Mouse (Mus musculus) forebrain, postnatal 0 days (tissue): ENCODE data around the gene Rmi1. TPM values are rescaled to one million over a fixed set of nuclear protein-coding genes. Genes with fewer than 3 reads are reported as not detected.
"Not testable (repeated sequence)": the region's sequence is repeated elsewhere in the genome, so short reads cannot be mapped to it uniquely, and the experiment has no call there.

Experiments
- ATAC-seq: fragments of 200-750 bp; cut with Nextera tagmentation; 2 replicates; pipeline ENCODE4 v1.8.0; 2017; ENCODE audit warnings: mild to moderate bottlenecking, moderate library complexity
- DNase-seq: peaks from one replicate; pipeline ENCODE4 v3.0.0-alpha.2; 2015
- H3K27ac ChIP-seq: fragments of 300-500 bp; sonication (generic); 2 replicates; pipeline ENCODE4 v1.5.1; 2014; ENCODE audit warnings: low read depth, mild to moderate bottlenecking, antibody characterized with exemption, low read length, moderate library complexity, mixed read lengths
- H3K27me3 ChIP-seq: fragments of 300-500 bp; sonication (generic); 2 replicates; pipeline ENCODE4 v1.6.1; 2014; ENCODE audit warnings: mild to moderate bottlenecking, low read length, mixed read lengths; ENCODE audit not compliant: insufficient read depth
- H3K36me3 ChIP-seq: fragments of 300-500 bp; sonication (generic); 2 replicates; pipeline ENCODE4 v1.6.1; 2014; ENCODE audit warnings: mild to moderate bottlenecking, moderate library complexity; ENCODE audit not compliant: insufficient read depth
- H3K4me1 ChIP-seq: fragments of 300-500 bp; sonication (generic); 2 replicates; pipeline ENCODE4 v1.6.1; 2014; ENCODE audit warnings: antibody characterized with exemption; ENCODE audit not compliant: insufficient read depth
- H3K4me2 ChIP-seq: fragments of 300-500 bp; sonication (generic); 2 replicates; pipeline ENCODE4 v1.6.1; 2014; ENCODE audit warnings: low read depth, mild to moderate bottlenecking, moderate library complexity
- H3K4me3 ChIP-seq: fragments of 300-500 bp; sonication (generic); 2 replicates; pipeline ENCODE4 v1.5.1; 2014; ENCODE audit warnings: low read depth, low read length, mixed read lengths
- H3K9ac ChIP-seq: fragments of 300-500 bp; sonication (generic); 2 replicates; pipeline ENCODE4 v1.6.1; 2014; ENCODE audit warnings: mild to moderate bottlenecking
- H3K9me3 ChIP-seq: fragments of 300-500 bp; sonication (generic); 2 replicates; pipeline ENCODE4 v1.6.1; 2016; ENCODE audit warnings: low read length
- CTCF ChIP-seq: sonication (generic); IDR thresholded peaks from 2 replicates; pipeline ENCODE4 v1.5.1; 2016; ENCODE audit warnings: antibody characterized with exemption, control low read depth, low read depth
- WGBS: fragments of 180-500 bp; shearing (Covaris S2); extraction: QIAGEN DNeasy Blood & Tissue Kit; methylation state at CpG from one replicate; pipeline ENCODE4 v1.1.7; 2014; 5-methylcytosine and 5-hydroxymethylcytosine counted together
- polyA plus RNA-seq: library from polyadenylated mRNA; unstranded; fragments of >200 nt; fragmentation: Nextera tagmentation; extraction: Ambion mirVana; gene quantifications from 2 replicates; pipeline ENCODE4 v1.2.1, GENCODE M21; 2015
- total RNA-seq: library from RNA; depleted of rRNA; stranded (reverse); fragments of >200 nt; gene quantifications from 2 replicates; pipeline ENCODE4 v1.2.3, GENCODE M21; 2014; rRNA removed

Gene Rmi1
- total RNA-seq (14.0 and 20.8 TPM in 2 replicates), polyA plus RNA-seq (14.2 and 18.7 TPM in 2 replicates)

DNA sequence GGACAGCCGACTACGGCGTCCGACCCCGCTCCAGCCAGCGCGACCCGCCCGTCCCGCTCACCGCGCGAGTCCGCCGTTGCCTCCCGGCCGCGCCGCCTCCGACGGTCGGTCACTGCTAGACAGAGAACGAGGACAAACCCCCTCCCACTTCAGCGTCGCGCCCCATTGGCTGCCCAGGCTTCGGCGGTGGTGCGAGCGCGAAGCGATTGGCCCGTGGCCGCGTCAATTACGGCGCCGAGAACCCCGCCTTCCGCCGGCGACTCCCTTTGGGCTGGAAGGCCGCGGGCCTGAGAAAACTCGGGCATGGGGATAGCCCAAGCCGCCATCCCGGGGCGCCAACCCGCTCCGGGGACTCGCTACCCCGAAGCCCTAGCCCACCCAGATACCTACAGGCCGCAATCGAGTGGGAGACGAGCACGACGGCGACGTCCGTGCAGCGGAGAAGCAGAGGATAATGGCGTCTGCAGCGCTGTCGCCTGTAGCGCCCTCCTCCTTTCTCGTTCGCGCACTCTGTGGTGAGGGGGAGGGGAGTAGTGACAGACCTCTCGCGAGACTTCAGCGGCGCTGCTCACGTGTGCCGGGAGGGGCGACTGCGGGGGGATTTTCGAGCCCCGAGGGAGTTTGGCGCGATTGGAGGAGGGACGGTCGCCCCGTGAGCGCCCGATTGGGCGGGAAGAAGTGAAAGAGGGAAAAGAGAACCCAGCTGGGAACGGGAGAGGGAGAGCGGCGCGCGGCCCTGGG is at the start of gene Rmi1:
Gene Rmi1, plus strand, starts transcription at position 246 of the 741 bp plus-strand sequence.
- peak; percentile 99 for DNase-seq
- WGBS: under 1% methylated on average over 85 of the region's 91 CpGs
- no peaks in the 10 kb centered on the region for H3K9me3 ChIP-seq
- H3K4me1 ChIP-seq: 0 out of 2 replicates have a peak, but pooled peaks cover 2% of the 10 kb centered on the region
- peak; percentile 93 for ATAC-seq
- no peaks in the 10 kb centered on the region for H3K27me3 ChIP-seq
- peak; percentile 60 for TF ChIP-seq CTCF
- peak within 1 kb of the TSS; percentile 76 for H3K4me2 ChIP-seq
- peak within 1 kb of the TSS; percentile 100 for H3K4me3 ChIP-seq
- peak within 1 kb of the TSS; percentile 100 for H3K27ac ChIP-seq
- H3K36me3 ChIP-seq: peaks cover 9% of the 10 kb centered on the region
- H3K9ac ChIP-seq: peak within 1 kb of the TSS; percentile 100

- H3K4me1 ChIP-seq: no peaks in the 10 kb centered on the region
- H3K4me3 ChIP-seq: no peak overlapping the region
- no peaks in the 10 kb centered on the region for H3K27me3 ChIP-seq
- ATAC-seq: no peak
- DNase-seq: no peak
- no peaks in the 10 kb centered on the region for H3K9me3 ChIP-seq
- no peak overlapping the region for H3K4me2 ChIP-seq
- H3K9ac ChIP-seq: no peak overlapping the region
- H3K27ac ChIP-seq: no peak overlapping the region
- no peak for TF ChIP-seq CTCF
- no peaks in the 10 kb centered on the region for H3K36me3 ChIP-seq
Measured at GRCm38 (mm10) chr13:58352996-58353395, 49.1 kb upstream of the Rmi1 start.

DNA sequence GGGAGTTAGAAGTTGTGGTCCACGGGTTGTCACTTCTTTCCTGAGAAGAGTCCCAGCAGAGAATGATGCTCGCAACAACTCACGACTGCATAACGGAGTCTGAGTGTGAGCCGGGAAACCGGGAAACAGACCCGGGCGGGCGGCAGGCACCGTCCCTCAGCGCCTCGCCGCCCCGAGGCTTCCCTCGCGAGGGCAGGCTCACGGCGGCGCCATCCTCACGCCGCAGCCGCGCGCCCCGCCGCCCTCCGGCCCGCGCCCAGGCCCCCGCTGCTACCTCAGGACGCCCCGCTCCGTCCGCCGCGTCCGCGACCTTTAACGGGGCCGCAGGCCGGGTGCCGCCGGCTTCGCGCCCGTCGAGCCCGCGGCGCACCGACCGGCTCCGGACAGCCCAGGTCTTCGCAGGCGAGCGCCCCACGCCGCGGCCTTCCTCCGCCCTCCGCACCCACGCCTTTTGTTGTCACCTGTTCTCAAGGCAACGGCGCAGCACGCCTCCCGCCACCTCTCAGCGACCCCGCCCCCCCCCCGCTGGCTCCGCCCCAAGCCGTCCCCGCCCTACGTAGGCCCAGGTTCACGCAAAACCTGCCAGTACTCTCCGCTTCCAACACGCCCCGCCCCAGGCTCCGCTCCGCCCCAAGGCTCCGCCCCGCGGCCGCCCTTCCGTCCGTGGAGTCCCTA is 43.3 kb upstream of the Rmi1 start, which contains the start of gene Kif27:
Gene Kif27, minus strand, starts transcription at position 494 of the 675 bp plus-strand sequence.
- ATAC-seq (peak; percentile 96), DNase-seq (peak; percentile 78)
- H3K27me3 ChIP-seq: no peaks in the 10 kb centered on the region
- H3K4me2 ChIP-seq: peak within 1 kb of the TSS; percentile 94
- H3K36me3 ChIP-seq: no peaks in the 10 kb centered on the region
- no peak for TF ChIP-seq CTCF
- H3K9me3 ChIP-seq: no peaks in the 10 kb centered on the region
- H3K27ac ChIP-seq: peak within 1 kb of the TSS; percentile 54; the same call in 1 of the 2 replicates
- no peaks in the 10 kb centered on the region for H3K4me1 ChIP-seq
- 3% methylated on average over 81 of the region's 85 CpGs for WGBS
- H3K4me3 ChIP-seq: peak within 1 kb of the TSS; percentile 68
- H3K9ac ChIP-seq: peak within 1 kb of the TSS; percentile 60

DNA sequence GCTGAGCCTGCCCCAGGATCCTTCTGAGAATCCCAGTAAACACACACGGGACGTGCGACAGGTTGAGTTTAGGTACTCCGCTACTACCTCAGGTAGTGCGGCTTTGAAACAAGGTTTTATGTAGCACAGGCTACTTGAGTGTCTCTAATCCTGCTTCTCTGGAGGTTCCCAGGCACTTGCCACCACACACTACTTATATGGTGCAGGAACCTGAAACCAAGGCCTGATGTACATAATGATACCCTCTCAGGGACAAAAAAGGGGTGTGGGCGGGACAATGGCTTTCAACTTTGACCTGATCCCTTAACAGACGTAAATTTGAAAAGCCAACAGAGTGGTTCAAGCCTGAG is 42.8 kb upstream of the Rmi1 start:
- H3K9ac ChIP-seq: peak overlapping the region; percentile 60
- no peaks in the 10 kb centered on the region for H3K27me3 ChIP-seq
- 6% methylated on average over 7 of the region's 7 CpGs for WGBS
- H3K4me2 ChIP-seq: peak overlapping the region; percentile 94
- no peaks in the 10 kb centered on the region for H3K36me3 ChIP-seq
- ATAC-seq (no peak), DNase-seq (no peak)
- peak overlapping the region; percentile 68 for H3K4me3 ChIP-seq
- H3K9me3 ChIP-seq: no peaks in the 10 kb centered on the region
- TF ChIP-seq CTCF: no peak
- H3K4me1 ChIP-seq: no peaks in the 10 kb centered on the region
- no peak overlapping the region for H3K27ac ChIP-seq

- Histone ChIP-seq H3K27ac (no peak overlapping the region), H3K36me3 (no peaks in the 10 kb centered on the region), H3K4me2 (no peak overlapping the region), H3K27me3 (no peaks in the 10 kb centered on the region), H3K9ac (no peak overlapping the region), H3K4me1 (no peaks in the 10 kb centered on the region), H3K9me3 (no peaks in the 10 kb centered on the region), H3K4me3 (no peak overlapping the region)
- DNase-seq (no peak), ATAC-seq (no peak)
- TF ChIP-seq CTCF: no peak
- WGBS: 82% methylated on average over 8 of the region's 8 CpGs
Measured at GRCm38 (mm10) chr13:58364353-58365175, 37.5 kb upstream of the Rmi1 start.

DNA sequence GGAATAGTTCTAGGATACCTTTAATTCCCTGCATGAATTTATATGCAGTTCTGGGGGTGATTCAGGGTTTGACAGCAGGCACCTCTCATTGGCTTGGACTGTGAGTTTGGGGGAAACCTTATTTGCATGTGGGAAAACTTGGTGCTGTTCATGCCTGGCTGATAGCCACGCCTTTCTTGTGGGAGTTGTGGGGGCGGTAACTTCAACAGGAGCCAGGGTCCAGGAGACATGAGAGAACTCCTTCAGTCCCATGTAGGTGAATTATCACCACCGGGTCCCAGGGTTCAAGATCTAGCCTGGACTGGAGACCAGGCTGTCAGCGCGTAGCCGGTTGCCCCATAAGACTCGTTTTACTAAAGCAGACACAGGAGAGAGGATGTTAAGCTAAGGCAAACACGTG is 36.9 kb upstream of the Rmi1 start:
- DNase-seq, H3K9me3 ChIP-seq, H3K27ac ChIP-seq, H3K4me1 ChIP-seq, H3K27me3 ChIP-seq, H3K9ac ChIP-seq, H3K4me2 ChIP-seq, H3K36me3 ChIP-seq, H3K4me3 ChIP-seq, ATAC-seq: not testable (repeated sequence)
- WGBS: 81% methylated on average over 8 of the region's 8 CpGs
